Mouse (Mus musculus) hindbrain, embryonic 13.5 days (tissue): Measurements from ENCODE around the gene 9530003J23Rik. TPM values are rescaled to one million over a fixed set of nuclear protein-coding genes. Genes with fewer than 3 reads are reported as not detected.

Experiments
- ATAC-seq: fragments of 200-750 bp; cut with Nextera tagmentation; 2 replicates; pipeline ENCODE4 v1.8.0; 2017; ENCODE audit warnings: moderate TSS enrichment; ENCODE audit not compliant: low FRiP score
- H3K27ac ChIP-seq: fragments of 300-500 bp; sonication (generic); 2 replicates; pipeline ENCODE4 v1.5.1; 2015; ENCODE audit warnings: inconsistent platforms, mild to moderate bottlenecking, moderate library complexity
- H3K27me3 ChIP-seq: fragments of 300-500 bp; sonication (generic); 2 replicates; pipeline ENCODE4 v1.6.1; 2015; ENCODE audit warnings: mild to moderate bottlenecking, inconsistent platforms
- H3K36me3 ChIP-seq: fragments of 300-500 bp; sonication (generic); 2 replicates; pipeline ENCODE4 v1.6.1; 2015; ENCODE audit warnings: mild to moderate bottlenecking, inconsistent platforms
- H3K4me1 ChIP-seq: fragments of 300-500 bp; sonication (generic); replicated peaks from 2 replicates; pipeline ENCODE4 v1.6.1; 2015; ENCODE audit warnings: inconsistent platforms
- H3K4me2 ChIP-seq: fragments of 300-500 bp; sonication (generic); 2 replicates; pipeline ENCODE4 v1.6.1; 2015; ENCODE audit warnings: inconsistent platforms, mild to moderate bottlenecking, moderate library complexity
- H3K4me3 ChIP-seq: fragments of 300-500 bp; sonication (generic); 2 replicates; pipeline ENCODE4 v1.5.1; 2015; ENCODE audit warnings: mild to moderate bottlenecking, inconsistent platforms
- H3K9ac ChIP-seq: fragments of 300-500 bp; sonication (generic); 2 replicates; pipeline ENCODE4 v1.6.1; 2015; ENCODE audit warnings: mild to moderate bottlenecking, inconsistent platforms
- H3K9me3 ChIP-seq: fragments of 300-500 bp; sonication (generic); 2 replicates; pipeline ENCODE4 v1.6.1; 2016; ENCODE audit warnings: inconsistent platforms
- WGBS: fragments of 180-500 bp; shearing (Covaris S2); methylation state at CpG from one replicate; pipeline ENCODE4 v1.1.7; 2015; 5-methylcytosine and 5-hydroxymethylcytosine counted together
- polyA plus RNA-seq: library from polyadenylated mRNA; unstranded; fragments of >200 nt; fragmentation: Nextera tagmentation; extraction: Ambion mirVana; gene quantifications from 2 replicates; pipeline ENCODE4 v1.2.1, GENCODE M21; 2015

9530003J23Rik gene
- polyA plus RNA-seq, 1 experiment from 2014 or later = 0.16 TPM

DNA sequence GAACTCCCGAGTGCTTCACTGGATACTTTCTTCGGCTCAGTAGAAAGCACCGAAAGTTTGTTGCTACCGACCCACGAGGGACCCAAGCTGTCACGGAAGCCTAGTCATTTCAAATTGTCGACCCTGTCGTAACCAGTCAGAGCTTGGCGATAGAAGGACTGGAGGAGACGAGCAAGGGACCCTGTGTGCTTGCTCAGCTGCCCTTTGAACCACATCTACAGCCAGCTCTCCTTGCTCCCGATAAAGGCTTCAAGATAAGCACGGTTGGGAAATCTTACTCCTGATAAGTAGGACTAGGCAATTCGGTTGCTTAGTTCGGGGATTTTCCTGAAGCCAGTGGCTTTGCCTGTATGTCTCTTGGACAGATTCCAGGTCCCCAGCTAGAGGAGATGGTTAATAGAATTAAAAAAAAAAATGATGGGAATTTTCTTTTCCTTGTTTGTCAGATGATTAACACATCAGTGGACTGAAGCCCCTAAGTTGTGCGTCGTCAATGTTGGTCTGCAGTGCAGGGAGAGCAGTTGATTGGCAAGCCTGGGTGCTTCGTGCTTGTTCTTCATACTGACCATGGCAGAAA lies 35.4 kb downstream of the 9530003J23Rik start:
- no peak overlapping the region for H3K4me3 ChIP-seq
- 0 out of 2 replicates have a peak, but pooled peaks cover 3% of the 10 kb centered on the region for H3K4me1 ChIP-seq
- no peak for ATAC-seq
- no peaks in the 10 kb centered on the region for H3K36me3 ChIP-seq
- H3K27me3 ChIP-seq = no peaks in the 10 kb centered on the region
- H3K27ac ChIP-seq = no peak overlapping the region
- H3K9ac ChIP-seq = no peak overlapping the region
- no peak overlapping the region for H3K4me2 ChIP-seq
- 86% methylated on average over 17 of the region's 17 CpGs for whole genome bisulfite sequencing
- no peaks in the 10 kb centered on the region for H3K9me3 ChIP-seq

DNA sequence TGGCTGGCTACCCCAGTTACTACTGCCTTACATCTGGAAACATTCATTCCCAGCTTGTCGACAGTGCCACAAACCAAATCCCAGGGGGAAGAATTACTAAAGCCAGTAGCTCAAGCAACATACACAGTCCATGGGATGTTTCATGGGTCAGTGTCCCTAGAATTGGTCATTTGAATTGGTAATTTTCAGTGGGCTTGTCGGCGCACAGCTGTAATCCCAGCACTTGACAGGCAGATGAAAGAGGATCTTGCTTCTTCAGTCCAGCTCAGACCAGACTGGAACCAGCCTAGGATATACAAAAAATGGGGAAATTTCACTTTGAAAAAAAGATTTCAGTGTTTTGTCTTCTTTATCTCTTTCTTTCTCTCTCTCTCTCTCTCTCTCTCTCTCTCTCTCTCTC lies 38.8 kb downstream of the 9530003J23Rik start:
- no peak overlapping the region for H3K4me3 ChIP-seq
- no peak overlapping the region for H3K9ac ChIP-seq
- no peaks in the 10 kb centered on the region for H3K27me3 ChIP-seq
- H3K4me1 ChIP-seq = 0 out of 2 replicates have a peak, but pooled peaks cover 3% of the 10 kb centered on the region
- no peak overlapping the region for H3K4me2 ChIP-seq
- H3K27ac ChIP-seq = no peak overlapping the region
- no peak for ATAC-seq
- no peaks in the 10 kb centered on the region for H3K36me3 ChIP-seq
- no peaks in the 10 kb centered on the region for H3K9me3 ChIP-seq
- 45% methylated on average over 3 of the region's 3 CpGs for WGBS

DNA sequence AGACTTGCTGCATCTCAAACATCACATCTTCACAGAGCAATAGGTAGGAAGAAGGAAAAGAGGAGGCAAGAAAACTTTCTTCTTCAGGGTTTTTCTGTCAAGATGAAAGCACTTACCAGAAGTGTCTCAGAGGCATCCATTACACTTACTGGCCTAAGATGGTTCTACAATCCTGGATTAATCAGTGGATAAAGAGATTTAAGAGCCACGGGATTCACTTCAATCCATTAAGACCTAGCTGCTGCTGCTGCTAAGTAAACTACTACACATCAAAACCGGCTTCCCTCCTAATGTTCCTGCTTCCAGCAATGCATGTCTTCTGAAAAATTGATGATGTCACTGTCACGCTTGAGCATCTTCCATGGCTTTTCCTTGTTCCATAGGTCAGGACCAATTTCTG lies 41.8 kb downstream of the 9530003J23Rik start:
- Histone ChIP-seq H3K27ac (no peak overlapping the region), H3K4me2 (no peak overlapping the region), H3K9me3 (no peaks in the 10 kb centered on the region), H3K27me3 (no peaks in the 10 kb centered on the region), H3K36me3 (no peaks in the 10 kb centered on the region), H3K9ac (no peak overlapping the region), H3K4me1 (0 out of 2 replicates have a peak, but pooled peaks cover 3% of the 10 kb centered on the region), H3K4me3 (no peak overlapping the region)
- no peak for ATAC-seq
- 88% methylated on average over 3 of the region's 3 CpGs for WGBS

DNA sequence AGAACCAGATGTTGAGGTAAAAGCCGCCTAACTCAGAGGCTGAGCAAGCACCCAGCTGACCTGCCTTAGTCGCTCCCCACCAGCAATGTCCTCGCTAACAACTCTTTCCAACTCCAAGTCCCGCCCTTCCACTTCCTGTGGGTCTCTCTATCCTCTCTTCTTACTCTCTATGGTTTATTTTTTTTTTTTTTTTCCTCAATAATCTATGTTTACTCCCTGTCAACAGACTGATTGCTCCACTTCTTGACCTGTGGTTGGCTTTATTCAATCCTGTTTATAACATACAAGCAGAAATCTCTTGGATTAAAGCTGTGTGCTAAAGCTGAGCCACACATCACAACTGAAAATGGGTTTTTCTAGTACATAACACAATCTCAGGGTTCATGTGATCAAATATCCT lies 42.8 kb downstream of the 9530003J23Rik start:
- Histone ChIP-seq H3K4me1 (0 out of 2 replicates have a peak, but pooled peaks cover 3% of the 10 kb centered on the region), H3K9me3 (no peaks in the 10 kb centered on the region), H3K4me2 (no peak overlapping the region), H3K27ac (no peak overlapping the region), H3K27me3 (no peaks in the 10 kb centered on the region), H3K36me3 (no peaks in the 10 kb centered on the region), H3K4me3 (no peak overlapping the region), H3K9ac (no peak overlapping the region)
- no peak for ATAC-seq
- WGBS = 96% methylated on average over 4 of the region's 4 CpGs

DNA sequence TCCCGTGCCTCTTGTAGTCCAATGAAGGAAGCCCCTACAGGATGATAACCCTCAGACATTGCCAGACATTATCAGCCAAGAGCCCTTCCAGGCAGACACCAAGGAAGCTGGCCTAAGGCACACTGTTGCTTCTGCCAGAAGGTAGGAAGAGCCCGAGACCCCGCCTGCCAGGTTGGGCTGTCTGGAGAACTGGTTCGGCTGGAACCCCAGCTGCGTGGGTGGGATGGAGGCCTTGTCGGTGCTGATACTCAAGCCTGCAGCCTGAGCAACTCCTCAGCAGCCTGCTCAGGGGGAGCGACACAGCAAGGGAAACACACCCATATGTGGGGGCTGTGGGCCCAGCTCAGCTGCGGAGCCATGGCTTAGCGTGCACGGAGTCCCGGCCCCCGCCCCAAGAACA lies 43.5 kb downstream of the 9530003J23Rik start:
- H3K27me3 ChIP-seq = no peaks in the 10 kb centered on the region
- H3K36me3 ChIP-seq = no peaks in the 10 kb centered on the region
- ATAC-seq = no peak
- H3K27ac ChIP-seq = no peak overlapping the region
- no peak overlapping the region for H3K4me2 ChIP-seq
- 92% methylated on average over 12 of the region's 12 CpGs for WGBS
- H3K4me1 ChIP-seq = 0 out of 2 replicates have a peak, but pooled peaks cover 3% of the 10 kb centered on the region
- no peaks in the 10 kb centered on the region for H3K9me3 ChIP-seq
- no peak overlapping the region for H3K9ac ChIP-seq
- no peak overlapping the region for H3K4me3 ChIP-seq

DNA sequence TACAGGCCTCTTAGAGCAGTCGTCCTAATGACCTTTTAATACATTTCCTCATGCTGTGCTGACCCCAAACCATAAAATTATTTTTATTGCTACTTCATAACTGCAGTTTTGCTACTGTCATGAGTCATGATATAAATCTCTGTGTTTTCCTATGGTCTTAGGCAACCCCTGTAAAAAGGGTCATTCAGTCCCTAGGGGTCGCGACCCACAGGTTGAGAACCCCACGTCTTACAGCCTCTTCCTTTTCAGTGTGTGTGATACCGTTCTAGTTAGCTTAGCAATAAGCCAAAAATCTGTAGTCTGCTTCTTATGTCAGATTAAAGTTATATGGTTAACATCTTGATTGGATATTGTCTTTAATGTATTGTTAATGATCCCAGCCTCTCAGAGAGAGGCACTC lies 45.1 kb downstream of the 9530003J23Rik start:
- no peak overlapping the region for H3K4me3 ChIP-seq
- no peaks in the 10 kb centered on the region for H3K27me3 ChIP-seq
- no peak overlapping the region for H3K9ac ChIP-seq
- no peak overlapping the region for H3K27ac ChIP-seq
- no peaks in the 10 kb centered on the region for H3K9me3 ChIP-seq
- ATAC-seq = no peak
- no peaks in the 10 kb centered on the region for H3K36me3 ChIP-seq
- H3K4me1 ChIP-seq = no peaks in the 10 kb centered on the region
- H3K4me2 ChIP-seq = no peak overlapping the region
- WGBS = 77% methylated on average over 5 of the region's 5 CpGs

DNA sequence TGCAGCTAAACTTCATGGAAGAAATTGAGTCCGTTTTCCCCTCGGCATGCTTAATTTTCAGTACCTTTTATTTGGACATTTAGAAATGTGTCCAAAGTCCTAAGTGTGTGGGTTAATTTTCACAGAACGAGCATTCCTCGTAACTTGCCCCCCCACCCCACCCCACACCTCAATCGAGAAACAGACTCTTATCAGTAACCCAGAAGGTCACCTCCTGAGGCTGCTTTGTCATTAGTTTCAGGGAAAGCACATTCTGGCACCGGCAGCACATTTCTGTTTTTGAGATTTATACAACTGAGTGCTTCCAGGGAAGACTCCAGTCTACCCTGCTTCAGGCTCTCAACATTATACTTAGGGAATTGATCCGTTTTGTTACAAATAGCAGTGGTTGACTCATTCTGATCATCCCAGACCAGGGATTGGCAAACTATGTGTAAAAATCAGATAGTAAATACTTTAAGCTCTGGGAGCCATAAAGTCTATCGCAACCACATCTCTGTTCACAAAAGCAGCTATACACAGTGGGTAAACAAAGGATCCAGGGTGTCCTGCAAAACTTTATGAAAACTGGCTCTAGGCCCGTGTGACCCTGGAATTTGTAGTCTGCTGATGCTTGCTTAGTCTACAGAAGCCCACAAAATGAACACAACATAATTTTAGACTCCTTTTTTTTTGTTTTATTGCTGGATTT lies 53.0 kb downstream of the 9530003J23Rik start:
- H3K4me2 ChIP-seq = no peak overlapping the region
- H3K36me3 ChIP-seq = no peaks in the 10 kb centered on the region
- no peaks in the 10 kb centered on the region for H3K4me1 ChIP-seq
- no peak overlapping the region for H3K4me3 ChIP-seq
- 72% methylated on average over 9 of the region's 9 CpGs for WGBS
- H3K27ac ChIP-seq = no peak overlapping the region
- H3K9ac ChIP-seq = no peak overlapping the region
- ATAC-seq = no peak
- no peaks in the 10 kb centered on the region for H3K9me3 ChIP-seq
- H3K27me3 ChIP-seq = no peaks in the 10 kb centered on the region

Other genes starting within 250 kb of the 9530003J23Rik start
- gene Lrrc10, start 193.4 kb downstream of the 9530003J23Rik start, polyA plus RNA-seq = not detected in 2 replicates
- 276 and 284 TPM in 2 replicates for gene Cct2, start 174.9 kb downstream of the 9530003J23Rik start, polyA plus RNA-seq
- gene Frs2, start 90.2 kb downstream of the 9530003J23Rik start, polyA plus RNA-seq = 18.6 and 20.5 TPM in 2 replicates
- gene Yeats4, start 14.2 kb downstream of the 9530003J23Rik start, polyA plus RNA-seq = 126 and 127 TPM in 2 replicates
- gene Lyz2, start 43.6 kb upstream of the 9530003J23Rik start, polyA plus RNA-seq = 25.9 and 29.3 TPM in 2 replicates
- not detected in 2 replicates for gene Lyz1, start 54.2 kb upstream of the 9530003J23Rik start, polyA plus RNA-seq
- gene Cpsf6, start 141.3 kb upstream of the 9530003J23Rik start, polyA plus RNA-seq = 177 and 179 TPM in 2 replicates